Mouse (Mus musculus): ENCODE measurements around the gene Os9.

DNA sequence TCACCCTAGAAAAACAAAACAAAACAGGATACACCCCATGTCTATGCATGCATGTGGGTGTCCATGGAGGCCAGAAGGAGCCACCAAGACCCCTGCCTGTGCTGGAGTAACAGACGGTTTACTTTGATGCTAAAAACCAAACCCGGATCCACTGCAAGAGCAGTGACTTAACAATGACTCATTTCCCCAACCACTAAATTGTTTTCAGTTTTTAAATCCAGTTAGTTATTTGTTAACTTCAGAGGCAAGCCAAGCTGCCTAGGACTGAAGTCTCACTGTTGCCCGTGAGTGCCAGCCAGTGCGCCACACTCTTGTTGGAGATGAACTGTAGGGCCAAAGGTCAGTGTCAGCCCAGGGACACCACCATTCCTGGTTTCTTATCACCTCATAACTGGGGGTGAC lies 29.5 kb upstream of the Os9 start:
- TF ChIP-seq CTCF (IDR thresholded peaks at IDR 0.05 in 2 of 3, conservative IDR thresholded peaks at IDR 0.05 in 1 of 3; ENCODE audit: control insufficient read depth in 1 of 3, insufficient read depth in 1 of 3, low read depth in 2 of 3, low read length in 3 of 3, poor library complexity in 1 of 3, severe bottlenecking in 1 of 3) (no peak), EP300 (IDR thresholded peaks at IDR 0.05; ENCODE audit: low read depth in 1 of 2, low read length in 2 of 2) (no peak), POLR2A (IDR thresholded peaks at IDR 0.05; ENCODE audit: control insufficient read depth in 1 of 2, insufficient read depth in 1 of 2, low read depth in 1 of 2, low read length in 2 of 2, poor library complexity in 1 of 2) (no peak), TAL1 (IDR thresholded peaks at IDR 0.05; ENCODE audit: low read length) (no peak), BHLHE40 (IDR thresholded peaks at IDR 0.05; ENCODE audit: borderline replicate concordance, low read depth, low read length) (no peak), MAFK (IDR thresholded peaks at IDR 0.05; ENCODE audit: borderline replicate concordance, low read depth, low read length) (no peak), MAZ (IDR thresholded peaks at IDR 0.05; ENCODE audit: low read depth, low read length) (no peak), GATA1 (IDR thresholded peaks at IDR 0.05; ENCODE audit: low read depth, low read length) (no peak), ZNF384 (IDR thresholded peaks at IDR 0.05; ENCODE audit: low read depth, low read length) (no peak), TBP (IDR thresholded peaks at IDR 0.05; ENCODE audit: low read depth, low read length) (no peak), SMC3 (IDR thresholded peaks at IDR 0.05; ENCODE audit: low read depth, low read length) (no peak), NRF1 (IDR thresholded peaks at IDR 0.05; ENCODE audit: insufficient read depth, low read depth, low read length, poor library complexity, severe bottlenecking) (no peak), ELF1 (IDR thresholded peaks at IDR 0.05; ENCODE audit: low read depth, low read length) (no peak), USF1 (IDR thresholded peaks at IDR 0.05; ENCODE audit: low read depth, low read length) (no peak)

Data from MEL (cell line).